Mouse (Mus musculus): ENCODE measurements around the gene Lrrc58.

Lrrc58 gene

DNA sequence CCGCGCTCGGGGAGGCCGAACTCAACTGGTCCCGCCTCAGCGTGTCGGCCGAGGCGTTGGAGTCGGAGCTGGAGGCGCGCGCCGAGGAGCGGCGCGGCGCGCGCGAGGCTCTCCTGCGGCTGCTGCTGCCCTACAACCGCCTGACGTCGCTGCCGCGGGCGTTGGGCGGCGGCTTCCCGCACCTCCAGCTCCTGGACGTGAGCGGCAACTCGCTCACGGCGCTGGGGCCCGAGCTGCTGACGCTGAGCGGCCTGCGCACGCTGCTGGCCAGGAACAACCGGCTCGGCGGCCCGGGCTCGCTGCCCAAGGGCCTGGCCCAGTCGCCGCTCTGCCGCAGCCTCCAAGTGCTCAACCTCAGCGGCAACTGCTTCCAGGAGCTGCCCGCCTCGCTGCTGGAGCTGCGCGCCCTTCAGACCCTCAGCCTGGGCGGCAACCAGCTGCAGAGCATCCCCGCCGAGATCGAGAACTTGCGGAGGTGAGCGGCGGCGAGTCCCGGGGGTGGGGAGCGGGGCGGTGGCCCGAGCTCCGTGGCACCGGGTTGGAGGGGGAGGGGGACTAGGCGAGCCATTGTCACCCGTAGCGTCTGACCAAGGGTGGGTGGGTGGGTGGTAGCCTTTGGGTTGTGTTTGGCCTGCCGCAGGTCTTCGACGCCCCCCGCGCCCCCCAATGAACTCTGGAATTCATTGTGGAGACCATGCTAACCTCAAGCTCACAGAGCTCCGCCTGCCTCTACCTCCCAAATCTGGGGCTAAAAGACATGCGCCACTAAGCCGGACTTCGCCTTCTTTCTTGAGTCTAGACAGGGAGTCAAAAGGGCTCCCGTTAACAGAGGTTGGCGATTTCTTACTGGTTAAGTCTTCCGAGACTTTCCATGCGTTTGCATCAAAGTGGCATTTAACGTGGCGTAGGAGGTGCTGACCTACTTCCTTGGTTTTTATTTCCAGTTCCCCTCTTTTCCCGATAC is 599 bp downstream of the Lrrc58 start:
- DNase-seq (ENCODE audit: extremely low spot score, low spot score): peak; percentile 81

DNA sequence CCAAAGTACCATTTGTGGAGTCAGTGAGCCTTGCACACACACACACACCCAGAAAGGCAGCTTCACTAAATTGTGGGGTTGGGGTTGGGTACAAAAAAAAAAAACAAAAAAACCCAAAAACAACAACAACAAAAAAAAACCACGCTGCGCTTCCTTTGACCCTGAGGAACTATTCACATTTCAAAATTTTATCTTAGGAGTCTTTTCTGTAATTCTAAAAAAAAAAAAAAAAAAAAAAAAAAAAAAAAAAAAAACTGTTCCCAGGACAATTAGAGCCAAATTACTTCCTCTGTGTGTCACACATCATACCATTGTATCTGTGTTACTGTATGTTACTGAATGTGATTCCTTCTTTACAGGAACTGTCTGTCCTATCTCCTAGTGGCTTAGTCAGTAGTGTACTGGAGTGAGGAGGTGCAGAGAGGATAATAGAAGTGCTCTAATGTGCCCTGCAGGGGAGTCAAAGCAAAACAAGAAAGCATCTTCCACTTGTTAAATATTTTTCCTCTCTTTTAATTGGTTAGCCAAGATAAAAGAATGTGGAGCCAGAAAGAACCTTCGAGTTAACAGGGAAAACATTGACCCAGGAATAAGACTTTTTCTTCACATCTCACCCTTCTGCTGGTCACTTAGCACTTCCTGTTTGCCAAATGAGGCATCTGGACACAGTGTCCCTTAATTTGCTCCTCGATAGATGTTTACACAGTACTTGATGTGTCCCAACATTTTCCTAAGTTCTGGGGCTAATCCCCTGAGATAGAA is 1.5 kb downstream of the Lrrc58 start:
- no peak for DNase-seq (ENCODE audit: extremely low spot score, low spot score)

DNA sequence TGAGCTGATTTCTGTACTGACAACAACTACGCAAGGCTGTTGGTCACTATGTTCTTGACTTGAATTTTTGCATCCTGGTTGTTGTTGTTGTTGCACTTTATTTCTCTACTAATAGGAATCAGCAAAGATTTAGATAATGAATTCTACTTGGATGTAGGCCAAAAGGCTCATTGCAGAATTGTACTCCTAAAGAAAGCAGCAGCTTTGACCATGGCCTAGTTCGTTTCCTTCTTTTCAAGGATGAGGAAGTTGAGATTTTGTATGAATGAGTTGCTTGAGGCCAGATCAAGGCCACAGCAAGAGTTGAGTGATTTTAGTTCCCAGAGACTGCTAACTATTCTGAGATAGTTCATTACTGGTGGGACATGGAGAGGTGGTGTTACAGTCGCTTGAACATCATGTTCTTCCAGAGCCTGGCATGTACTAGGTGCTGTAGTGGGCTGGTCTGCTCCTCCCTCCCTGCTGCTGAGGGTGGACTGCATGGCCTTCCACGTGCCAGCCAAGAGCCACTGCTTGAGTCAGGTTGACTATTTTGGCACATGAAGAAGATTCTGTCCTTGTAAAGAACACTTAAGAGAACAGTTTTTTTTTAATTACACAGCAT is 3.0 kb downstream of the Lrrc58 start:
- DNase-seq (ENCODE audit: extremely low spot score, low spot score): no peak

DNA sequence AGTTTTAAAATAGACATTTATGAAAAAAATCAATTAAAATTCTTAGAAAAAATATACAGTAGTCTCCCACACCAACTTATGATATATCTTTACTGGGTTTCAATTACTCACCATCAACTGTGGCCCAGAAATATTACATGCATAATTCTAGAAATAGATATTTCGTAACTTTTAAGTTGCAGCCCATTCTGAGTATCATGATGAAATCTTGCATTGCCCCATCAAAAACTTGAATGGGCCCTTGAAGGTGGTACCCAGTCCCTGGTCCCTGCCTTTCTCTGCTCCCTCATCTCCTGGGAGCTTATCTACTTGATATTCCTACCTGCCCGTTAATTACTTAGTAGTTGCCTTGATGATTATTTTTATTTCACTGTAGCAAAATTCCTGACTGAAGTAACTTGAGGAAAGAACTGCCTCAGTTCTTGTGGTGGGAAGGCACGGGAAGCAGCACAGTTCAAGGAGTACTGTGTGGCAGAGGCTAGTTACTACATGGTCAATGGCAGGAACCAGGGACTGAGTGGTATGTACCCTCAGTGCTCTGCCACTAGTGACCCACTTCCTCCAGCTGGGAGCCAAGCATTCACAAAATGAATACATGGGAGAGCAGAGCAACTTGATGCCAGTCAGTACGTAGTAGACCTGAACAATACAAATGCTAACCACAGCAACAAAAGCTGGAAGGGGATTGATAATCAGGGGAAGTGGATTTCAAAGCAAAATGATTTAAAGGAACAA is 6.5 kb downstream of the Lrrc58 start:
- no peak for DNase-seq (ENCODE audit: extremely low spot score, low spot score)

GRCm38 (mm10) chr16:37877406-37877805 is 9.2 kb downstream of the Lrrc58 start:
- no peak for DNase-seq (ENCODE audit: extremely low spot score, low spot score)

DNA sequence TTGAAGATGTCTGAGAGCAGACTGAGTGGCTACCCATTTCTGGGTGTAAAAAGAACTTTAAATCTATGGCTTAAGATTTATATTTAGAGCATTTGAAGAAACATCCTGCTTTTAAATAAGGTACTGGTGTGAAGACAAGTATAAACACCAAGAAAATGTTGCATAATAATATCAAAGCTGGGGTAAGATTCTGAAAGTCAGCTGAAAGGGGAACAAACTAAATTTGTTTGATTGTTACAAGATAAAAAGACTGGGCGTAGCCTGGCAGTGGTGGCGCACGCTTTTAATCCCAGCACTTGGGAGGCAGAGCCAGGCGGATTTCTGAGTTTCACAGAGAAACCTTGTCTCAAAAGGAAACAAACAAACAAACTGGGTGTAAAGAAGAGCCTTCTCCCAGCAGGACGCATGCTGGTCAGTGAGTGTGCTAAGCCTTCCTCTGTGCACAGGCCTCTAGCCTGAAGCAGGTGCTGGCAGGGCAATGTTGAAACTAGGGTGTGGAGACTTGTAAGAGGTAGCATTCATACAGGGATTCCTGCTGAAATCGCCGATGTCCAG is 10.8 kb downstream of the Lrrc58 start:
- DNase-seq (ENCODE audit: extremely low spot score, low spot score): no peak

DNA sequence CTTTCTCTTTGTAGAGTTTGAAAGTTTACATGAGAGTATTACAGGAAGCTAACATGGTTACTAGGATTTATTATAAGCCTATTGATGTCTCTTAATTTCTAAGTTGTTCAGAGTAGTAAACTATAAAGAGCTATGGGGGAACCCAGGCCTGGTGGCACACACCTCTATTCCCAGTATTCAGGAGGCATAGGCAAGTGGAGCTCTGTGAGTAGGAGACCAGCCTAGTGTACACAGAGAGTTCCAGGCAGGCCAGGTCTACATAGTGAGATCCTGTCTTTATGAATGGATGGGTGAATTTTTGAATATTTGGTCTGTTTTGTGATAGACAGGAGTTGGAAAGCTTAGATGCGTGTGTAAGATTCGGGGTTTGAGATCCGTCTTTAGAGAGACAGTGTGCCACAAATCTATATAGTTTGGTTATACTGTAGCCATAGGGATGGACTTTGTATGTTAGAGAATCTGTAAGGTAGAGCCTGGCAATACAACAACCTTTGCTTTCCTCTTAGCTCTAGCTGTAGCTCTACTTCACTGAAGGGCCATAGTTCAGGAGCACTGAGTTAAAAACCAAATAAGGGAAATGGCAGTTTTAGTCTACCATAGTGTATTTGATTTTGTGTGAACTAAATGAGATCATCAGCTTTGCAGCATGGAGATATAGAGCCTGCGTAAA is 11.7 kb downstream of the Lrrc58 start:
- no peak for DNase-seq (ENCODE audit: extremely low spot score, low spot score)

GRCm38 (mm10) chr16:37881168-37881567 is 13.0 kb downstream of the Lrrc58 start:
- no peak for DNase-seq (ENCODE audit: extremely low spot score, low spot score)

GRCm38 (mm10) chr16:37888986-37889385 is 20.8 kb downstream of the Lrrc58 start:
- no peak for DNase-seq (ENCODE audit: extremely low spot score, low spot score)

DNA sequence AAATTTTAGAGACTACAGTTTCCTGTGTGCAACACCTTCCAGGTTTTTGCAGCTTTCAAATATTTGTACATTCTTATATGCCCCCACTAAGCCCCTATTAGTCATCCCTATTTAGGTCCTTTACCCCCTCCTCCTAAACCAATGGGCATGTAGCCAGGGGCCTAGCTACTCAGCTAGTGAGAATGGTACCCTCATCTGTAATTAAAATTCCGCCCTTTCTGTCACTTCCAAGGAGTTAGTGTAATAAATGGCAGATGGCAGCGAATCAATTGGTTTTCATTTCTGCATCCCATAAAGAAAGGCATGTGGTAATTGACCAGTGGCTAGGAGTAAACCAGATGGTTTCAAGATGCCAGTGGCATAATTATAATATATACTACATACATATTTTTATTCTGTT is 24.5 kb downstream of the Lrrc58 start:
- DNase-seq (ENCODE audit: extremely low spot score, low spot score): no peak

DNA sequence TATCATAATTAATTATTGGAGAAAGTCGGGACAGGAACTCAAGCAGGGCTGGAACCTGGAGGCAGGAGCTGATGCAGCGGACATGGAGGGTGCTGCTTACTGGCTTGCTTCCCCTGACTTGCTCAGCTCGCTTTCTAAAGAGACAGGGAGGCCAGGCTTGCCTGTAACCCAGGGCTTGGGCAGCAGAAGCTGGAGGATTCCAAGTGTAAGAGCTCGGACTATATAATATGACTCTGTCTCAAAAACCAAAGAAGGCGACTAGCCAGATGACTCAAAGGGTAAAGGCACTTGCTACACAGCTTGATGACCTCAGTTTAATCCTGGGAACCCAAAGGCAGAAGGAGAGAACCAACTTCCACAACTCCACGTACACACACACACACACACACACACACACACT is 25.2 kb downstream of the Lrrc58 start:
- DNase-seq (ENCODE audit: extremely low spot score, low spot score): no peak

DNA sequence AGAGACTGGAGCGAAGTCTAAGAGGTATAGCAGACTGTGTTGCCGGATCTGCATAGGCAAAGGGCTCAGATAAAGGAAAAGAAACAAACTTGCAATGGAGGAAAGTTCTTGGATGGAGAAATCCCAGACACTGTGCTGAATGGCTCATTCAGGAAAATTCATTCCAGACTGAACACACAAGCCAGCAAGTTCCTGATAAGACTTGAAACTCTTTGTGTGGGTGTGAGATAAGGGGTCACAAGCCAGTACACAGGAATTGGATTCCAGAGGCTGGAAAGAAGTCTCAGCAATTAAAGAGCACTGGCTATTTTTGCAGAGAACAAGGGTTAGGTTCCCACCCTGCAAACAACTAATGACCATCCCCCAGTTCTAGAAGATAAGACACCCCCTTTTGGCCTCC is 25.8 kb downstream of the Lrrc58 start:
- no peak for DNase-seq (ENCODE audit: extremely low spot score, low spot score)

DNA sequence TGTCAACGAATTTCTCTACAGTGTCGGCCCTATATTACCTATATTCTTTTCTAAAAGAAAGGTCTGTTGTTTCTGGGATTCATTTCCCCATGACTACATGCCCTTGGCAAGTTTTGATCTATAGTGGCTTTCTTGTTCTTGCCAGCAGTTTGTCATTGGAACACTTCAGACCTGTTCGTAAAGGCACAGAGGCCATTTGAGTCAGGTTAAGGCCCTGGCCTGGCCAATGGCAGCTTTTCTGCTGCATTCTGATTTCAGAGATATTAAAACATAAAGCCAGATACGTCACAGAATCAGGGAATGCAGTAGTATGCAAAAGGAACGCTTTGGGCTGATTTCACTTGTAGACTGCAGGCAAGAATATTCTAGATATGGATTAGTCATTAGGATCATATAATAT is 30.6 kb downstream of the Lrrc58 start:
- DNase-seq (ENCODE audit: extremely low spot score, low spot score): no peak

GRCm38 (mm10) chr16:37899357-37899756 is 31.2 kb downstream of the Lrrc58 start:
- no peak for DNase-seq (ENCODE audit: extremely low spot score, low spot score)

DNA sequence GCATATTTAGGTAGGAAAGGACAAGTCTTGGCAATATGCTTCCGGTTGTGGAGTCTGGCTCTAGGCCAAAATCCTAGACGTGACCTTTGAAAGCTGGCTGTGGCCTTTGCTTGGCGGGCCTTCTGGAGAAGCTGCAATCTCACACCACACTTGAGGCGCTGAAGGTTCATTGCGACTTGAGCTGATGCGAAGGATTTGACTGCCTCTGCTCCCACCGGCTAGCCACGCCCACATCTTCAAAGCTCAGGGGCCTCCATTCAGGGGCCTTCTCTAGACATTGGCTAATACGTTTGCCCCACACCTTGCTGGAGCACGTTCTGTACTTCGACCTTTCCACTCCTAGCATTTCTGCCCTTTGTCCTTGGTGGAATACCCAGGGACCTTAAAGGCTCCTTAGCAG is 33.1 kb downstream of the Lrrc58 start:
- no peak for DNase-seq (ENCODE audit: extremely low spot score, low spot score)

- DNase-seq (ENCODE audit: extremely low spot score, low spot score): no peak
These were observed 38.3 kb downstream of the Lrrc58 start for GRCm38 (mm10) chr16:37906456-37906855.

- no peak for DNase-seq (ENCODE audit: extremely low spot score, low spot score)
These were observed 42.9 kb downstream of the Lrrc58 start for GRCm38 (mm10) chr16:37911086-37911485.

DNA sequence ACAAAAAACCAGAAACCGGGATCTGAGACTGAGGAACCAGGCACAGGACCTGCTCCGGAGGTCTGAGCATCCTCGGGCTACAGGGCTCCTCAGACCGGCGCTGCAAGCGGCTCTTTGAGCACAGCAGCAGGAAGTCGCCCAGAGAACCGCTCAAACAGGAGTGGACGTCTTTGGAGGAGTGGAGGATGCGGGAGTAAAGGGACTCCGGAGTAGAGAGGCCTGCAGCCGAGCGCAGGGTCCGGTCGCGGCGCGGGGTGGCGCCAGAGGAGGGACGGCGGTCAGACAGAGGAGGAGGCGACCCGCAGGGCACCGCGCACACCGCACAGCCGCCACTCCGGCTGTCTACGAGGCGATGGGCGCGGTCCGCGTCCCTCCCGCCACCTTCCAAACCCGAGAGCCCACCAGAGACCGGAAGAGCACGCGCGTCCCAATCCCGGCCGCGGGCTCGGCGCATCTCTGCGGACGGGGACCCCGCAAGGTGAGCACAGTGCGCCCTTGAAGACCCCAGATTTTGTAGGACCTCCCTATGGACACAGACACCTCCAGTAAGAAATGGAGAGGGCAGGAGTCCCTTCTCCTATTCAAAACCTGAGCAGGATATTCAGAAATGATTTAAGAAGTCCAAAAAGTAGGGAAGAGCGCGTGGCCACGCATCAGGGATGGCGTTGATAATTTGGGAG is 48.1 kb downstream of the Lrrc58 start, which contains the start of gene Gpr156:
Gene Gpr156 (plus strand): TSS at position 359 of the 680 bp plus-strand sequence.
- peak; percentile 67 for DNase-seq (ENCODE audit: extremely low spot score, low spot score)

DNA sequence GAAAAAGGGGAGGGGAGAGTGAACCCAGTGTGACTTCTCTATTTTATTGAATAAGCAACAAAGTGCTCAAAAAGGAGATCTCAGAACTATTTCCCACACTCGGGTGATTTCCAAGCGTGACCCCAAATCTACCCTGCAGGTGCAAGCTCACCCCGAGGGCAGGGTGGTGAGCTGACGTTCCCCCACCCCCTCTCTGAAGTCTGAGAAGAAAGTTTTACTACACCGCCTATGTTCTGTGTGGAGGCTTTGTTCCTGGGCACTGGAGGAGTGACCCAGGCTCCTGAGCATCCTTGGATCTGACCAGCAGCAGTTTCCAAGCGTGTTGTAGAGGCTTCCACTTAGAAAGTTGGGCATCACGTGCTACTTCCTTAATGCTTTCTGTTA is 48.6 kb downstream of the Lrrc58 start:
- no peak for DNase-seq (ENCODE audit: extremely low spot score, low spot score)

GRCm38 (mm10) chr16:37919000-37919399 is 50.8 kb downstream of the Lrrc58 start:
- no peak for DNase-seq (ENCODE audit: extremely low spot score, low spot score)

Data from neural tube, embryonic 10.5 days (tissue).